Mouse (Mus musculus): ENCODE data around the gene Tulp2. TPM values are rescaled to one million over a fixed set of nuclear protein-coding genes. Genes with fewer than 3 reads are reported as not detected.

The Tulp2 gene
- total RNA-seq, 2 experiments from 2014 or later = not detected

DNA sequence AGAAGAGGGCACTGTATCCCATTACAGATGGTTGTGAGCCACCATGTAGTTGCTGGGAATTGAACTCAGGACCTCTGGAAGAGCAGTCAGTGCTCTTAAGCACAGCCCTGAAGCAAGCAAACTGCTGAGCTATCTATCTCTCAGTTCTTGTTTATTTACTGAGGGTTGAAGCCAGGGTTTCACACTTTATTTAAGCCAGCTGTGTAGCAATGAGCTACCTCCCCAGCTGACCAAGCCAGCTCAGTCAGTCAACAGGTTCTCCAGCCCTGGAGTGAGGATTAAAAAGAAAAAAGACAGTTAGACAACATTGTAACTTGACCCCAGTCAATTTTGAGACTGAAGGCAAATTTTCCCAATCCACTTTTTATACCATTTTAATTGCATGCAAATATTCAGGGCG lies 54.0 kb downstream of the Tulp2 start:
- no peak for DNase-seq (ENCODE audit: low spot score in 2 of 2)
- intact Hi-C loops (cut with DNase I) = no loop called here

DNA sequence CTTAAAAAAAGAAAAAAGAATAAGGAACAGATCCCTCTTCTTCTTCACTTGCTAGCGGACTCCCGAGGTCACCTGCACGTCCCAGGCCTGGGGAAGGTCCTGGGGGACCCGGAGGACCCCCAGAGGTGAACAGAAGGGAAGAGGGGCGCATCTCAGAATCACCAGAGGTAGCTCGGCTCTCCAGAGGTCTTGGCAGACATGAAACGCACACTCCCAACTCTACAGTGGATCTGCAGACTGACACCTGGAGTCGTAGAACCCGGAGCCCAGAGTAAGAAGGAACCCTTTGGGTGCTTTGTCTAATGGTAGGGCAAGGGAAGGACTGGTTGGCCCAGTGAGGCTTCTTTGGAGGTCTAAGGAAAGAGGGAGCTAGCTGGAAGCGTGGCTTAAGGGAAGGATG lies 55.9 kb downstream of the Tulp2 start:
- no peak for DNase-seq (ENCODE audit: low spot score in 2 of 2)
- intact Hi-C loops (cut with DNase I) = no loop called here

DNA sequence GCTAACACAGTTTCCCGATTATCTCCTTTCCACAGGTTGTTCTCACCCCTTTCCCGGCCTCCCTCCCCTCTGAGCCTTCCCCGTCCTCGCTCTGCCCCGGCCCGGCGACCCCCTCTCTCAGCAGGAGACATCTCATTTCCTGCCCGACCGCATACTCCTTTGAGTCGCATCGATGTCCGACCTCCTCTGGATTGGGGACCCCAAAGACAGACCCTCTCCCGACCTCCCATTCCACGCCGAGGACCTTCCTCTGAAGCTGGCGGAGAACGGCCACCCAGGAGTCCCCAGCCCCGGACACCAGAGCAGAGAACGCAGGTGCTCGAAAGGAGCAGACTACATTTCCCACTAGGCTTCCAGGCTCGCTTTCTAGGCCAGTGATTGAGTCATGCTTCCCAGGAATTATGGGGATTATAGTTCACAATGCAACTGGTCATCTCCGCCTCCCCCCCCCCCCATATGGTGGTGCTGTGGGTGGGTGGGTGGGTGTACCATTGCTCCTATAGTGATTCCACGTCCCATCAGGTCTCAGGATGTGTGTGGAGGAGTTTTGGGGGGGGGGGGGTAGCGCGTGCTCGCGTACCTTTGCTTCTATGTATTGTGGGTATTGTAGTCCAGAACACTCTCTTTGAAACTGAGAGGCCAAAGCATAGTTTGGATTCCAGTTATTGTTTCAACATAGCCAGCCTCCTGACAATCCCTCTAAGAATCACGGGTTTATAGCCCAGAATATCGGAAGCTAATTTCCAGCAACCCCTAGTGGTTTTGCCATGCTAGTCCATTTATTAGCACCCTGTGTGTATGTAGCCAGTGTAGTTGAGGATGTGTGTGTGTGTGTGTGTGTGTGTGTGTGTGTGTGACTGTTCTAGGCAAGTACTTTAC lies 56.7 kb downstream of the Tulp2 start:
- intact Hi-C loops (cut with DNase I) = no loop called here
- peak; percentile 63 to 82 for DNase-seq (ENCODE audit: low spot score in 2 of 2)

DNA sequence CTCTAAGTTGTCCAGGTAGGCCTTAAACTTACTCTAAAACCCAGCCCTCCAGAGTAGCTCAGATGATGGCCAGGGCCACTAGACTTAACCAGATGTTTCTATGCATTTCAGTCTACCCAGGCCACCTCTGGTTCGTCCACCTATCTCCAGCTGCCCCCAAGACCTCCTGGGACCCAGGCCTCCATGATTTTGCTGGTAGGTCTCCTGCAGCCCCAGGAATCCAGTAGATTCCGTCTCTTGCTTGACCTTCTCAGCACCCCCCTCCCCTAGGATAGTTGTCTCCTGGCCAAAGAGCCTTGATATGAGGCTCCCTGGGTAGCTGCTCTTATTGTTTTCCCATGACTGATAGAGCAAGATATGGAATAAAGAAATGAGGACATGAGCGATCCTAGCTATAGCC lies 57.4 kb downstream of the Tulp2 start:
- intact Hi-C loops (cut with DNase I) = no loop called here
- DNase-seq (ENCODE audit: low spot score in 2 of 2) = no peak

DNA sequence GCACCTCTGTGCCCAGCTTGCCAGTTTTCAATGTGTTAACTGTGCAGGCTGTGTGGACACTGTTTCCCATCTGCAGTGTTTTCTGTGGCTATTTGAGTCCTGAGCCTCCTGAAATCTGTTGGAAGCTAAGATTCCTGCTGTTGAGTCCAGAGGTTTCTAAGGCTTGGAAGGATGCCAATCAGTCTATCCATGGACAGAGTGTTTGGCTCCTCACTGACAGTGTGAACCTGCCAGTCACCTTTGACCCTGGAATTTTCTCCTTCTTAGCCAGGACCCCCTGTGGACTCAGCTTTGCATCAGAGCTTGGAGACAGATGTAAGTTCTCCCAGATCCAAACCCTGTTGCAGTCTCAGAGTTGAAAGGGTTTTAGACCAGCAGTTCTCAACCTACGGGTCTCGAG lies 58.5 kb downstream of the Tulp2 start:
- no peak for DNase-seq (ENCODE audit: low spot score in 2 of 2)
- intact Hi-C loops (cut with DNase I) = no loop called here

DNA sequence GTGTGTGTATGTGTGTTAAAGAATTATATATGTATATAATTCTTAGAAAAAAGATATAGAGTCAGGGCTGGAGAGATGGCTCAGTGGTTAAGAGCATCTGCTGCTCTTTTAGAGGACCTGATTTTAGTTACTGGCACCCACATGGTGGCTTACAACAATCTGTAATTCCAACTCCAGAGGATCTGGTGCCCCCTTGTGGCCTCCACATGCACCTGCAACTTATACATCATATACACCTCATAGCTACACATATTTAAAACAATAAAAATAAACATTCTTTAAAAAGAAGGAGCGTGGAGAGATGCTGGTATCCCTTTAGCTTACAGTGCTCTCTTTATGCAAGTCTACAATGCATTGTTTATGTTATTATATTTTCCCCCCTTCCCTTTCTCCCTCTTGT lies 62.8 kb downstream of the Tulp2 start:
- intact Hi-C loops (cut with DNase I) = no loop called here
- no peak for DNase-seq (ENCODE audit: low spot score in 2 of 2)

DNA sequence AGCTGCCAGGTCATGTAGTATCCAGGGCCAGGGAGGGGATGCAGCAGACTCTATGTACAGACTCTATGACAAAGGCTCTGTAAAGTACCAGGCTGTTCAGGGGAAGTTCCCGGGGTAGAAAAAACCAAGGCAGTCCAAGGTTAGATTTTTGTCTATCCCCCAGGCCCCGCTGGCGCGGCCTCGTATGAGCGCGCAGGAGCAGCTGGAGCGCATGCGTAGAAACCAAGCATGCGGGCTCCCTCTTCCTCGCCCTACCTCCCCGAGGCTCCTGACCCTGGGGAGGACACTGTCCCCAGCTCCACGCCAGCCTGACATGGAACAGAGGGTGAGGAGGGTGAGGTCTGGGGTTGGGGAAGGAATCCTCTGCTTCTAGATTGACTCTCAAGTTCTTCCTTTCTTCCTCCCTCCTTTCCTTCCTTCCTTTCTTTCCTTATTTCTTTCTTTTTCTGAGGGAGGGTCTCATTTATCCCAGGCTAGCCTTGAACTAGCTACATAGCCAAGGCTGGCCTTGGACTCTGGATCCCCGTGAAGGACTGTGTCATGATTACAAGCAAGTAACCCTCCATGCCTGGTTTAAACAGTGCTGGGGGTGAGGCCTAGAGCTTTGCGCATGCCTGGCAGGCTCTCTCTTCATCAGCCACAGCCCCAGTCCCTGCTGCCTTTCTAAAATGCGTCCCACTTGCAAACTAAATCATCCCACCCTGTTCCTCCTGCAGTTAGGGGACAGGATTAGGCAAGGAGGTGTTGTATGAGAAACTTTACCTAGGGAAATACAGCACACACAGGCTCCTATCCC lies 68.2 kb downstream of the Tulp2 start:
- intact Hi-C loops (cut with DNase I) = no loop called here

DNA sequence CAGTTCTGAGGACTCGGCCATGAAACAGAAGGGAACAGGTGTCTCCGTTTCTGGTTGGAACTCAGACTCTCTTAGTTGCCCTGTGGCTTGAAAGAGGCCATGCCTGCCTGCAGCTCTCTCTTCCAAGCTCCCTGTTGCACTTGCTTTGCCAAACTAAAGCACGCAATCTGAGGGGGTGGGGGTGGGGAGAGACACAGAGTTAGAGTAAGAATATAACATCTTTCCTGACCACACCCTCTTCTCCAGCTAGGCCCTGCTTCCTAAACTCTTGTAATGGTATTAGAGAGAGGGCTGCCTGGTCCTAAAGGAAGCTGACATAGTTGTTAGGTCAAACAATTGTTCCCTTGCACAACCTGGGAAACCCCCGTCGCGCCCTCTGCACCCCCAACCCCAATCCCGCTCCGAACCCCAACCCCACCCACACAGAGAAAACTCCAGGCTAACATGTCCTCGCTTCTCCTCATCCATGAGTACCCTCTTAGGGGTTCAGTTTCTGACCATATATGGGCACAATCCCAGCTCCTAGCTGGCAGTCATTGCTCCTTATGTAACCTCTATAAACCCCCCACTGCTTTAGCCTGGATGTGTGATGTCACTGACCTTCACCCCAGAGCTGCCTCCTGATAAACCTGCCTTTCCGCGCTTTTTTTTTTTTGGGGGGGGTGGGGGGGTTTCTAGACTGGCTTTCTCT lies 69.3 kb downstream of the Tulp2 start:
- intact Hi-C loops (cut with DNase I) = no loop called here

More for the DNA sequence above, 68.2 kb downstream of the Tulp2 start:
- DNase-seq (ENCODE audit: low spot score in 2 of 2) = no peak

DNA sequence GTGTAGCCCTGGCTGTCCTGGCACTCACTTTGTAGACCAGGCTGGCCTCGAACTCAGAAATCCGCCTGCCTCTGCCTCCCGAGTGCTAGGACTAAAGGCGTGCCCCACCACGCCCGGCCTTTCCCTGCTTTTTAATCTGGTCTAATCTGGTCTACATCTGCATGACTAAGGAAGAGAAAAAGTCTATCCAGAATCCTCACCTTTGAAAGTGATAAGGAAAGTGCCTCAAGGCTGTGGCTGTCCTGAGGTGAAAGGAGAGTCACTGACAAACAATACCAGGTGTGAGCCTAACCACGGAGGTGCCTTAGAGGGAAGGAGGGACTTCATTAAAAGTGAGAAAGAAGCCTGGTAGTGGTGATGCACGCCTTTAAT lies 69.8 kb downstream of the Tulp2 start:
- intact Hi-C loops (cut with DNase I) = no loop called here
- no peak for DNase-seq (ENCODE audit: low spot score in 2 of 2)

More for the DNA sequence above, 69.3 kb downstream of the Tulp2 start:
- no peak for DNase-seq (ENCODE audit: low spot score in 2 of 2)

DNA sequence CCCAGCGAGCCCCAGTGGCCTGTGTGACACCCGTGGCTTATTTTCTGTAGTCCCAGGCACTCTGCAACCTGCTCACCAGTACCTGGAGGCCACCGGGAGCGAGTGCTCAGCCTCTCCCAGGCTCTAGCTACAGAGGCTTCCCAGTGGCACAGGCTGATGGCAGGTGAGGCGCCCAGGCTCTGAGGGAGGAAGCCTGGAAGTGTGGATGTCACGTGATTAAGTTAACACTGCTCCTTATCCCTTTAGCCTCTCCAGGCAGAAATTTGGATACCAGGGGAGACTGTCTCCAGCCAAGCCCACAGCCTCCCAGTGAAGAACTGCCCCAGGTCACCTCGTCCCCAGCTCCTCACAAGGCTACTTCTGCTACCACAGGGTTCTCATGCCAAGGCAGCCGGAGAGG lies 71.8 kb downstream of the Tulp2 start:
- intact Hi-C loops (cut with DNase I) = no loop called here
- no peak for DNase-seq (ENCODE audit: low spot score in 2 of 2)

DNA sequence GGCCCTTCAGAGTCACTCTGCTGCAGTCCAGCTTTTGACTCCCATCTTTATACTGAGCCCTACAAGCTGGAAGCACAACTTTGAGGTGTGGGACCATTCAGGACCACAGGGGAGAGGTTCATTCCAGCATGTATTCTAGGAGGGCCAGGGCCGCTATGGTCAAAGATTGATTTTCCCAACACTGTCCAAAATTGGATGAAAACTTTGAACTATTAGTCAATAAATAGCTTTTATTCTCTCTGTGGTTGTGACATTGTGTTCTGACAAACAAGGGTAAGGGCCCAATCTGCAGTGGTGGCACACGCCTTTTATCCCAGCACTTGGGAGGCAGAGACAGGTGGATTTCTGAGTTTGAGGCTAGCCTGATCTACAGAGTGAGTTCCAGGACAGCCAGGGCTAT lies 72.3 kb downstream of the Tulp2 start:
- no peak for DNase-seq (ENCODE audit: low spot score in 2 of 2)
- intact Hi-C loops (cut with DNase I) = no loop called here

DNA sequence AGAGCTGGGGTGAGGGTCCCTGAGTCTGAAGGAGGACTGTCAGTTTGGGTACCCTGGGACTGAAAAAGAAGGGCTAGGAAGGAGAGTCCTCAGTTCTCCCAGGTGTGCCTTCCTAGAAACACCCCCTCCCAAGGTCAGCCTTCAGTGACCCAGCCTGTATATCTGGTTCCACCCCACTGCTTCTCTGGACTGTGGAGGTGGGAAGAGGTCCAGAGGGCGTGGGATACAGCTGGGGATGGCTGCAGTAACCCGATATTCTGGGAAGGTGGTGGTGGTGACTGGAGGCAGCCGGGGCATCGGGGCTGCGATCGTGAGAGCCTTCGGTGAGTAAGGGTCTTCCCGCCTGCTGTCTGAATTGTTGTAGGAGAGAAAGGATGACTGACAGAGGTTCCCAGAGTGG lies 73.1 kb downstream of the Tulp2 start, which contains the start of gene Hsd17b14:
Gene Hsd17b14, plus strand, starts transcription at position 150 of the 400 bp plus-strand sequence.
- intact Hi-C loops (cut with DNase I) = no loop called here
- DNase-seq (ENCODE audit: low spot score in 2 of 2) = no peak

DNA sequence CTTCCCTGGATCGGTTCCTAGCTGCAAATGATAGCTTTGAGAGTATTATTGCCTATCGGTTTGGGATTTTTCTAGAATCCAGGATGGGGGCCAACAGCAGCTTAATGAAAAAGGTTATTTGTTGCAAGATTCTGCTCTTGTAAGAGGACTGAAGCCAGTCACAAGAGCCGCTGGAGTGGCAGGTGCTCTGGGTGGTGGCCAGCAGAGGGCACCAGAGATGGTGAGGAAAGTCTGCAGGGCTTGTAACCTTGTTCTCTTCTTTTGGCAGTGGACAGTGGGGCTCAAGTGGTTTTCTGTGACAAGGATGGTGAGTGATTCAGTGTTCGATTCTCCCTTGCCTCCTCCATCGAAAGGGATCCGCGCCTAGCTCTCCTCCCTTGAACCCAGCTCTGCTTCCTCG lies 74.1 kb downstream of the Tulp2 start:
- DNase-seq (ENCODE audit: low spot score in 2 of 2) = peak; percentile 66 to 75
- intact Hi-C loops (cut with DNase I) = no loop called here

DNA sequence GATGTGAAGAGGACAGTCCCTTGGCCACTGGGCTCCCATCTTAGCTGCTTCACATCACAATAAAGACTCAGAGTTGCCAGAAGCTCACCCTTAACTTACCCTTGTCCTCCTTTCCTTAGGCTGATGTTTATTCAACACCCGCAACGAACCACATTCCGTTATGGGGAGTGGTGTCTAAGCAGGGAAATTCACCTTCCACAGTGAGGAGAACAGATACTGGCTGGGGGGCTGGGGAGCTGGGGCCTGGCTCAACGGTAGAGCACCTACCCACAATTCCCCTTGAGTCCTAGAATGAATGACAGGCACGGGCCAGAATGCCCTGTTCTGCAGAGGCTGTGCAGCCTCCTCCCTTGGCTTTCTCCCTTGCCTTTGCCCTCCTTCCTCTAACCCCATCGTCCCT lies 77.2 kb downstream of the Tulp2 start:
- intact Hi-C loops (cut with DNase I) = no loop called here
- no peak for DNase-seq (ENCODE audit: low spot score in 2 of 2)

DNA sequence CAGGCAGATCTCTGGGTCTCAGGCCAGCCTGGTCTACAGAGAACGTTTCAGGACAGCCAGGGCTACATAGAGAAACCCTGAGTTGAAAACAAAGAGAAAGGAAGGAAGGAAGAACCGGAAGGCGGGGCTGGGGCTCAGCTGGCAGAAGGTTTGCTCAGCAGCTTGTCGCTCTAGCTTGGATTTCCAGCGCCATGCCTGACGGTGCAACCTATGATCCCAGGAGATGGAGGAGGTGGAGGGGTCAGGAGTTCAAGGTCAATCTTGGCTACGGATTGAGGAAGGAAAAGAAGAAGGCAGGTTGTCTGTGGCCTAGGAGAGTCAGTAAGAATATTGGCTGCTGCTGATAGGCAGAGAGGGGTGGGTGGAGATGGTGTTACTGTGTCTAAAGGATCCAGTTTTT lies 78.6 kb downstream of the Tulp2 start:
- intact Hi-C loops (cut with DNase I) = loop anchor here (2.0 to 5.0 kb wide), 3 partner anchors 33 to 108 kb away; no protein-coding TSS in a partner anchor
- DNase-seq (ENCODE audit: low spot score in 2 of 2) = no peak

DNA sequence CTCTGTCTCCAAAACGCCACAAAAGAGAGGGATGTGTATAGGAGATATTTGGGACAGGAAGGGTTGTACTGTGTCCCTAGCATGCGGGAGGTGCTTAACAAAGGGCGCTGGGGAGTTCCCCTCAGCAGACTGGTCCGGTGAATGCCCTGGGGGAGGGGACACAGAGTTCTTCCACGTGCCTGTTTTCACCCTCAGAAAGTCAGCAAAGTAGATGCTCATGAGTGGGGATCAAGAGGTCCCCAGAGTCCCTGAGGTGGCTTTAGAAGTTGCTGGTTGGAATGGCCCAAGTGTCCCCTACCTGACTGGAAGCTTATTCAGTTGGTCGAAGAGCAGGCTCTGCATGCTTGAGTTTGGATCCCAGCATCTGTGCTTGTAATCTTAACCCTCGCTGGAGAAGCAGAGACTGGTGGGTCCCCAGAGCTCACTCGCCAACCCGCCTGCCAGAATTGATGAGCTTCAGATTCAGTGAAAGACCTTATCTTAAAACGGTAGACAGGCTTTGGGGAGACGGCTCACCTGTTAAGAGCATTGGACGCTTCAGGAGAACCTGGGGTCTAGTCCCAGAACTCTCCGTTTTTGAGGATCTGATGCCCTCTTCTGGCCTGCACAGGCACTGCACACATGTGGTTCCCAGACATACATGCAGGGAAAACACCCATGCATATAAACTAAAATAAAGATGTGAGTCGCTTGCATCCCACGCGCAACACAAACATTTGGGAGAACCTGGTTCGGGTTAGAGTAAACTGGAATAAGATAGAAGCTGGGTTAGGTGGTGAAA lies 79.4 kb downstream of the Tulp2 start:
- peak; percentile 78 to 84 for DNase-seq (ENCODE audit: low spot score in 2 of 2)
- intact Hi-C loops (cut with DNase I) = loop anchor here (2.0 to 5.0 kb wide), 3 partner anchors 32 to 109 kb away; no protein-coding TSS in a partner anchor

DNA sequence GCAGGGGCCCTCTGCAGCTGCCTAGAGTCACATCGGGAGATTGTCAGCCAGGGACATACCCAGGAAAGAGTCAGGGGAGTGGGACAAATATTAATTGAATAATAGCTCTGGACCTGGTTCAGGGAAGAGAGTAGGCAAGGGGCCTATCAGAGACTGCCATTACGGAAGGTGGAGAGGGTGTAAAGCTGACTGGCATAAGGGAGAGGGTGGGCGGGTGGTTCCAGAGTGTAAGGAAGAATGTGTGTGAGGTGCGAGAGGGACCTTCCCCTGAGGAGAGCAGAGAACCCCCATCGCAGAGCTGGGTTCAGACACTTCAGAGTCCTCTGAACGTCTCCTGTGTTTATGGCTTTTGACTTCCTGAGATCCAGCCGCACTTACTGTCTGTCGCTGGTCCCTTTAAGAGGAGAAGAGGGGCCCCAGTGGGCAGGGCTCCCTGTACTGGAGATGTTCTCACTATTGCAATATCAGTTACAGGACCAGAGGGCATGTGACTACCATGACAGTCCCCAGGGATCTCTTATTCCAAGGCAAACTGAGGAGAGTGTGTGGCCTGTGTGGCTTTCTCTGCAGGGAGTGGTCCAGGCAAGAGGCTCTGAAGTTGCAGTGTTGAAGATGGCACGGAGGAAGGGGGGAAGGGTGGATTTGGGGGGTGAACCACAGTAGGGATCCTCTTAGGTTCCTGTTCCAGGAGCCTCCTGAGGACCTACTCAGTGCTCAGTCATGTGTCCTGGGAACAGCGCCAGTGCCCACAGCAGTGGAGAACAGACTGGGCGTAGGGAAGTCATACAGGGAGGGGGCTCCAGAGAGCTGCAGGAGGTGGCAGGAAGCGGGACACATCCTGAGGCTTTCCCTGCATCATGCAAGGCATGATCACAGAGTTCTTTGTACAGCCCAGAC lies 80.2 kb downstream of the Tulp2 start:
- DNase-seq (ENCODE audit: low spot score in 2 of 2) = no peak
- intact Hi-C loops (cut with DNase I) = loop anchor here (2.0 to 5.0 kb wide), 3 partner anchors 31 to 110 kb away; no protein-coding TSS in a partner anchor

DNA sequence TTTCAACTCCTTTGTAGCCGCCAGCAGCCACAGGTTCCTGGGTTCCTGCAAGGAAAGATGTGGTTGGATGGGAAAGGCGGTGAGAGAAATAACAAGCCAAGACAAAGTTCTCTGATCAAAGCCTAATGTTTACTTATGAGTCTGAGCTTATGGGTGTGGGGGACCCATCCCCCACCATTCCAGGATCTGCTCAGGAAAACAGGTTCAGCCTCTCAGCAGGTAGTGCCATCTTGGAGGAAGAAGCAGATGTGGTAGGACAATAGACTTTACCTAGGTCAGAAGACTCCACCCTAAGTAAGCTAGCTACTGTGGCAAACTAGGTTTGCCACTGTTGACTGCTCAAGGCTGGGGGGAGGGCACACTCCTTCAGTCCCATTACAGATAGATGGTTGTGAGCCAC lies 83.1 kb downstream of the Tulp2 start:
- intact Hi-C loops (cut with DNase I) = loop anchor here (5.0 kb wide), 1 partner anchor 113 kb away; no protein-coding TSS in a partner anchor

More for the DNA sequence above, 83.1 kb downstream of the Tulp2 start:
- DNase-seq (ENCODE audit: low spot score in 2 of 2) = no peak
